Mouse (Mus musculus): ENCODE results near the gene Hmcn1. TPM values are rescaled to one million over a fixed set of nuclear protein-coding genes. Genes with fewer than 3 reads are reported as not detected.

Gene Hmcn1
- total RNA-seq, 2 experiments from 2014 or later: 5.0 to 5.8 TPM

- intact Hi-C loops (cut with DNase I): no loop called here
- no peak overlapping the region for H3K27ac ChIP-seq
These were observed 9.1 kb downstream of the Hmcn1 start for GRCm38 (mm10) chr1:150984092-150984503.

GRCm38 (mm10) chr1:150978651-150979050 is 14.6 kb downstream of the Hmcn1 start:
- no peak overlapping the region for H3K27ac ChIP-seq
- no peak for DNase-seq
- no peak overlapping the region for H3K4me3 ChIP-seq
- TF ChIP-seq CTCF (IDR thresholded peaks at IDR 0.05): no peak
- intact Hi-C loops (cut with DNase I): no loop called here

More at GRCm38 (mm10) chr1:150984092-150984503, 9.1 kb downstream of the Hmcn1 start:
- TF ChIP-seq CTCF (IDR thresholded peaks at IDR 0.05): no peak
- H3K4me3 ChIP-seq: no peak overlapping the region
- no peak for DNase-seq

GRCm38 (mm10) chr1:150976263-150976662 is 17.0 kb downstream of the Hmcn1 start:
- intact Hi-C loops (cut with DNase I): no loop called here
- Histone ChIP-seq H3K27ac (peak overlapping the region; percentile 17; the same call in 1 of the 2 replicates), H3K4me3 (peak overlapping the region; percentile 21; the same call in 1 of the 2 replicates)
- TF ChIP-seq CTCF (IDR thresholded peaks at IDR 0.05): no peak
- peak; percentile 20 for DNase-seq

- intact Hi-C loops (cut with DNase I): no loop called here
- Histone ChIP-seq H3K27ac (no peak overlapping the region), H3K4me3 (no peak overlapping the region)
- DNase-seq: no peak
- TF ChIP-seq CTCF (IDR thresholded peaks at IDR 0.05): no peak
These were observed 33.7 kb downstream of the Hmcn1 start for GRCm38 (mm10) chr1:150959486-150960074.

- Histone ChIP-seq H3K27ac (no peak overlapping the region), H3K4me3 (no peak overlapping the region)
- intact Hi-C loops (cut with DNase I): no loop called here
- no peak for DNase-seq
- no peak for TF ChIP-seq CTCF (IDR thresholded peaks at IDR 0.05)
These were observed 42.2 kb downstream of the Hmcn1 start for GRCm38 (mm10) chr1:150951004-150951403.

GRCm38 (mm10) chr1:150950046-150950445 is 43.2 kb downstream of the Hmcn1 start:
- Histone ChIP-seq H3K27ac (no peak overlapping the region), H3K4me3 (no peak overlapping the region)
- no peak for DNase-seq
- intact Hi-C loops (cut with DNase I): no loop called here
- TF ChIP-seq CTCF (IDR thresholded peaks at IDR 0.05): no peak

- TF ChIP-seq CTCF (IDR thresholded peaks at IDR 0.05): no peak
- Histone ChIP-seq H3K27ac (no peak overlapping the region), H3K4me3 (no peak overlapping the region)
- intact Hi-C loops (cut with DNase I): no loop called here
- DNase-seq: no peak
These were observed 44.3 kb downstream of the Hmcn1 start for GRCm38 (mm10) chr1:150948911-150949310.

- intact Hi-C loops (cut with DNase I): no loop called here
These were observed 49.6 kb downstream of the Hmcn1 start for GRCm38 (mm10) chr1:150943601-150944000.

GRCm38 (mm10) chr1:150942143-150942542 is 51.1 kb downstream of the Hmcn1 start:
- no peak overlapping the region for H3K4me3 ChIP-seq
- TF ChIP-seq CTCF (IDR thresholded peaks at IDR 0.05): no peak
- no peak overlapping the region for H3K27ac ChIP-seq
- intact Hi-C loops (cut with DNase I): no loop called here
- no peak for DNase-seq

More at GRCm38 (mm10) chr1:150943601-150944000, 49.6 kb downstream of the Hmcn1 start:
- TF ChIP-seq CTCF (IDR thresholded peaks at IDR 0.05): no peak
- H3K4me3 ChIP-seq: no peak overlapping the region
- H3K27ac ChIP-seq: no peak overlapping the region
- DNase-seq: no peak

GRCm38 (mm10) chr1:150936821-150937220 is 56.4 kb downstream of the Hmcn1 start:
- TF ChIP-seq CTCF (IDR thresholded peaks at IDR 0.05): no peak
- no peak for DNase-seq
- Histone ChIP-seq H3K4me3 (no peak overlapping the region), H3K27ac (no peak overlapping the region)
- intact Hi-C loops (cut with DNase I): no loop called here

- intact Hi-C loops (cut with DNase I): no loop called here
- TF ChIP-seq CTCF (IDR thresholded peaks at IDR 0.05): no peak
- DNase-seq: peak; percentile 37
- peak overlapping the region; percentile 55 for H3K4me3 ChIP-seq
- H3K27ac ChIP-seq: no peak overlapping the region
These were observed 59.6 kb downstream of the Hmcn1 start for GRCm38 (mm10) chr1:150933616-150934015.

GRCm38 (mm10) chr1:150920860-150921259 is 72.4 kb downstream of the Hmcn1 start:
- Histone ChIP-seq H3K4me3 (no peak overlapping the region), H3K27ac (no peak overlapping the region)
- DNase-seq: no peak
- intact Hi-C loops (cut with DNase I): loop anchor here (2.0 kb wide), 1 partner anchor 380 kb away; no protein-coding TSS in a partner anchor
- no peak for TF ChIP-seq CTCF (IDR thresholded peaks at IDR 0.05)

- intact Hi-C loops (cut with DNase I): loop anchor here (2.0 kb wide), 1 partner anchor 379 kb away; no protein-coding TSS in a partner anchor
- Histone ChIP-seq H3K27ac (no peak overlapping the region), H3K4me3 (no peak overlapping the region)
- no peak; the same call in 1 of the 2 replicates for TF ChIP-seq CTCF (IDR thresholded peaks at IDR 0.05)
- peak; percentile 59 for DNase-seq
These were observed 73.0 kb downstream of the Hmcn1 start for GRCm38 (mm10) chr1:150920276-150920675.

GRCm38 (mm10) chr1:150914936-150915335 is 78.3 kb downstream of the Hmcn1 start:
- H3K27ac ChIP-seq: no peak overlapping the region
- intact Hi-C loops (cut with DNase I): no loop called here

More at GRCm38 (mm10) chr1:150914936-150915335, 78.3 kb downstream of the Hmcn1 start:
- TF ChIP-seq CTCF (IDR thresholded peaks at IDR 0.05): no peak
- no peak overlapping the region for H3K4me3 ChIP-seq
- DNase-seq: no peak

Data from gastrocnemius, adult 2 months (tissue).